Comparison of ENCODE assay signal across 7 mouse cellular contexts in genomic region chr5:31200327-31200768, GRCm38 (mm10). TPM values are rescaled to one million over a fixed set of nuclear protein-coding genes. Genes with fewer than 3 reads are reported as not detected.
DNase-seq lines count a peak whose midpoint lies in the region; ATAC-seq lines count a peak whose summit lies in the region.

No protein-coding gene starts in this region.

- H3K9me3 ChIP-seq in hindbrain, embryonic 12.5 days (replicated peaks), result peaks cover 6% of the 10 kb centered on the region
- H3K9me3 ChIP-seq in midbrain, embryonic 11.5 days (ENCODE audit: control insufficient read depth, low read length), result peaks cover 4% of the 10 kb centered on the region

- H3K9ac ChIP-seq in hindbrain, embryonic 12.5 days, result peak overlapping the region; percentile 20; the same call in 1 of the 2 replicates
- H3K9ac ChIP-seq in midbrain, embryonic 11.5 days (ENCODE audit: low read length), result 0 out of 2 replicates have a peak overlapping the region, but pooled peaks have one; percentile 21

- whole genome bisulfite sequencing in hindbrain, embryonic 12.5 days, result 90% methylated on average over 27 of the region's 27 CpGs
- 89% methylated on average over 27 of the region's 27 CpGs for WGBS in midbrain, embryonic 11.5 days

- H3K4me2 ChIP-seq in hindbrain, embryonic 12.5 days (replicated peaks), result peak overlapping the region; percentile 87
- no peak overlapping the region for H3K4me2 ChIP-seq in midbrain, embryonic 11.5 days

- DNase-seq in left cerebral cortex, postnatal 4 days, result peak; percentile 33
- no peak for DNase-seq in left cerebral cortex, postnatal 14 days (ENCODE audit: low spot score in 2 of 2)
- peak; percentile 42 to 46 for DNase-seq in cerebellum, postnatal 10 days
- no peak for DNase-seq in midbrain, embryonic 11.5 days (ENCODE audit: low spot score, missing footprints)
- DNase-seq in thymus, postnatal 10 days (ENCODE audit: low spot score in 2 of 2), result no peak

- peak overlapping the region; percentile 10; the same call in 1 of the 2 replicates for H3K4me3 ChIP-seq in hindbrain, embryonic 12.5 days
- H3K4me3 ChIP-seq in midbrain, embryonic 11.5 days (ENCODE audit: low read depth, low read length), result 0 out of 2 replicates have a peak overlapping the region, but pooled peaks have one; percentile 1

- no peaks in the 10 kb centered on the region for H3K27me3 ChIP-seq in hindbrain, embryonic 12.5 days
- no peaks in the 10 kb centered on the region for H3K27me3 ChIP-seq in midbrain, embryonic 11.5 days (ENCODE audit: control insufficient read depth, insufficient read depth, low read length)

- ATAC-seq in hindbrain, embryonic 12.5 days (ENCODE audit: low FRiP score), result no peak
- no peak for ATAC-seq in midbrain, embryonic 11.5 days (ENCODE audit: low FRiP score)
- no peak for ATAC-seq in granulocyte monocyte progenitor cell, adult 5-6 weeks (replicated peaks; ENCODE audit: poor library complexity, severe bottlenecking)

- peaks cover 22% of the 10 kb centered on the region for H3K4me1 ChIP-seq in hindbrain, embryonic 12.5 days
- H3K4me1 ChIP-seq in midbrain, embryonic 11.5 days (ENCODE audit: control insufficient read depth, insufficient read depth, low read length), result peaks cover 12% of the 10 kb centered on the region

- intact Hi-C loops in left cerebral cortex, postnatal 4 days (cut with DNase I), result no loop called here
- intact Hi-C loops in left cerebral cortex, postnatal 14 days (cut with DNase I), result no loop called here

- 0 out of 2 replicates have a peak overlapping the region, but pooled peaks have one; percentile 2 for H3K27ac ChIP-seq in hindbrain, embryonic 12.5 days
- no peak overlapping the region for H3K27ac ChIP-seq in midbrain, embryonic 11.5 days (ENCODE audit: low read depth, low read length)

- peaks cover 77% of the 10 kb centered on the region for H3K36me3 ChIP-seq in hindbrain, embryonic 12.5 days
- peaks cover 30% of the 10 kb centered on the region for H3K36me3 ChIP-seq in midbrain, embryonic 11.5 days (ENCODE audit: control insufficient read depth, insufficient read depth, low read length)

RNA-seq across cellular contexts. Expression of gene Zfp513, which starts 1.8 kb away (rescaled TPM):
- 10 to 100 TPM; 27.6 to 30.1 TPM for total RNA-seq in left cerebral cortex, postnatal 4 days (2021)
- total RNA-seq in left cerebral cortex, postnatal 14 days (2021), result 10 to 100 TPM; 27.2 to 31.1 TPM
- 22.9 and 24.8 TPM in 2 replicates for polyA plus RNA-seq in hindbrain, embryonic 12.5 days (2016; fragmentation: Nextera tagmentation; extraction: Ambion mirVana)
- 4.2 and 6.5 TPM in 2 replicates for polyA plus RNA-seq in midbrain, embryonic 11.5 days (2014; fragmentation: Nextera tagmentation; extraction: Ambion mirVana)
- 10.6 and 15.4 TPM in 2 replicates for total RNA-seq in granulocyte monocyte progenitor cell, adult 5-6 weeks (2014; fragmentation: Nextera tagmentation)
- total RNA-seq in granulocyte monocyte progenitor cell, adult 5-6 weeks (2017), result 5.9 and 6.9 TPM in 2 replicates

RNA-seq across cellular contexts. Expression of gene Eif2b4, which starts 7.1 kb away (rescaled TPM):
- 10 to 100 TPM; 45.8 to 48.3 TPM for total RNA-seq in left cerebral cortex, postnatal 4 days (2021)
- total RNA-seq in left cerebral cortex, postnatal 14 days (2021), result 10 to 100 TPM; 39.5 to 49.2 TPM
- 63.0 and 64.4 TPM in 2 replicates for polyA plus RNA-seq in hindbrain, embryonic 12.5 days (2016; fragmentation: Nextera tagmentation; extraction: Ambion mirVana)
- 62.0 and 63.9 TPM in 2 replicates for polyA plus RNA-seq in midbrain, embryonic 11.5 days (2014; fragmentation: Nextera tagmentation; extraction: Ambion mirVana)
- 68.3 and 91.6 TPM in 2 replicates for total RNA-seq in granulocyte monocyte progenitor cell, adult 5-6 weeks (2014; fragmentation: Nextera tagmentation)
- total RNA-seq in granulocyte monocyte progenitor cell, adult 5-6 weeks (2017), result 50.0 and 65.6 TPM in 2 replicates

RNA-seq across cellular contexts. Expression of gene Snx17, which starts 7.3 kb away (rescaled TPM):
- total RNA-seq in left cerebral cortex, postnatal 4 days (2021), result 10 to 100 TPM; 66.7 to 72.1 TPM
- total RNA-seq in left cerebral cortex, postnatal 14 days (2021), result 10 to 100 TPM; 72.2 to 77.1 TPM
- polyA plus RNA-seq in hindbrain, embryonic 12.5 days (2016; fragmentation: Nextera tagmentation; extraction: Ambion mirVana), result 140 and 145 TPM in 2 replicates
- 150 and 155 TPM in 2 replicates for polyA plus RNA-seq in midbrain, embryonic 11.5 days (2014; fragmentation: Nextera tagmentation; extraction: Ambion mirVana)
- total RNA-seq in granulocyte monocyte progenitor cell, adult 5-6 weeks (2014; fragmentation: Nextera tagmentation), result 53.3 and 65.5 TPM in 2 replicates
- total RNA-seq in granulocyte monocyte progenitor cell, adult 5-6 weeks (2017), result 36.5 and 58.9 TPM in 2 replicates

RNA-seq across cellular contexts. Expression of gene Ppm1g, which starts 20.1 kb away (rescaled TPM):
- total RNA-seq in left cerebral cortex, postnatal 4 days (2021), result 100 to 1,000 TPM; 144 to 146 TPM
- total RNA-seq in left cerebral cortex, postnatal 14 days (2021), result 10 to 100 TPM; 77.5 to 87.1 TPM
- polyA plus RNA-seq in hindbrain, embryonic 12.5 days (2016; fragmentation: Nextera tagmentation; extraction: Ambion mirVana), result 149 TPM in 2 replicates
- polyA plus RNA-seq in midbrain, embryonic 11.5 days (2014; fragmentation: Nextera tagmentation; extraction: Ambion mirVana), result 156 and 164 TPM in 2 replicates
- total RNA-seq in granulocyte monocyte progenitor cell, adult 5-6 weeks (2014; fragmentation: Nextera tagmentation), result 155 and 167 TPM in 2 replicates
- 175 and 201 TPM in 2 replicates for total RNA-seq in granulocyte monocyte progenitor cell, adult 5-6 weeks (2017)

RNA-seq across cellular contexts. Expression of gene Gtf3c2, which starts 20.4 kb away (rescaled TPM):
- 10 to 100 TPM; 68.9 to 74.0 TPM for total RNA-seq in left cerebral cortex, postnatal 4 days (2021)
- 10 to 100 TPM; 54.9 to 57.2 TPM for total RNA-seq in left cerebral cortex, postnatal 14 days (2021)
- polyA plus RNA-seq in hindbrain, embryonic 12.5 days (2016; fragmentation: Nextera tagmentation; extraction: Ambion mirVana), result 86.0 and 89.2 TPM in 2 replicates
- polyA plus RNA-seq in midbrain, embryonic 11.5 days (2014; fragmentation: Nextera tagmentation; extraction: Ambion mirVana), result 71.9 and 72.5 TPM in 2 replicates
- total RNA-seq in granulocyte monocyte progenitor cell, adult 5-6 weeks (2014; fragmentation: Nextera tagmentation), result 94.6 and 100 TPM in 2 replicates
- total RNA-seq in granulocyte monocyte progenitor cell, adult 5-6 weeks (2017), result 52.0 and 59.8 TPM in 2 replicates

Comparison
In these comparisons a context has a peak if more than half of its experiments do, and no peak if none do; other contexts are left out.
1. DNase-seq: peak in left cerebral cortex, postnatal 4 days (single experiment) and cerebellum, postnatal 10 days (2 of 2); none in left cerebral cortex, postnatal 14 days (0 of 2), midbrain, embryonic 11.5 days (single experiment) and thymus, postnatal 10 days (0 of 2).